ENCODE assay signal across 7 mouse cellular contexts in the genomic region with DNA sequence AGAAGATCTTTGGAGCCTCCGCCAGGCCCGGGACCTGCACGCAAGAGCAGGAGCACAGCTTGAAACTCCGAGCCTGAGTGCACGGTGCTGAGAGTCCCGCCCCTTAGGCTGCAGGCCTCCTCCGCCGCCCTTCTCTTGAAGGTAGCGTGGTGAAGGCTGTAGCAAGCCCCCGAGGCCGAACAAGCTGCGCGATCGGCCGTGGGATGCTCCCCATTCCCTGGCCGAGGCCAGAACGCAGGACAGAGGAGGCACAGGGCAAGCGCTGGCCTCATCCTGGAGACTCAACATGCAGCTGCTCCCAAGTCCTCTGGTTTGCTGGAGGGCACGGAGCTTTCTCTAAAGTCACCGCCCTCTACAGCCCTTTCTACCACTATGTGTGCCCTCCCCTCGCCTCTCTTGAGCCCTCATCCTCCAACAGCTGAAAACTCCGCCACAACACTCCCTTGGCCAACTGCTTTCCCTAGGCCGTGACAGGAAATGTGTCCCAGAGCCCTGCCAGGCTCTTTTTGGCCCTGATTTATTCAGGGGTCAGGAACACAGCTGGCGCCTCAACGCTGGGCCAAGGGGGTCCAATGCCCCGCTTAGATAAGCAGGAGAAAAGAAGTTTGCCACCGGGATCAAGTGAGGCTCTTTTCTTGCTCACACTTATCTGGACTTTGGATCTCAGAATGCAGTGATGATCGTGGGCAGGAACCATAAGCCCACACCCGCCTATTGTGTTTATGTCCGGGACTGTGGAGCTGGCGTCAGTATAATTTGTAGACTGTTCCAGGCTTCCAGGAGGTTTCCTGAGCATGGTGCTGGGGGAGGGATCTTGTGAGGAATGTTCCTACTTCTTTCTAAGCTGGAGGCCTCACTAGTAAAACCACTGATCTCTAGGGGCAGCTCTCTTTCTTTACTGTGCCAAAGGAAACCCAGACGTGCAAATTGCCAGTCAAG. TPM values are rescaled to one million over a fixed set of nuclear protein-coding genes. Genes with fewer than 3 reads are reported as not detected.
A peak's percentile ranks its signal among the peaks of the same experiment; 100 is the strongest.
DNase-seq lines count a peak whose midpoint lies in the region; ATAC-seq lines count a peak whose summit lies in the region.

Clec14a (minus strand) TSS at position 728 of the 939 bp plus-strand sequence.

- peak within 1 kb of the TSS; percentile 74 for H3K4me2 ChIP-seq in hindbrain, embryonic 12.5 days (replicated peaks)
- peak within 1 kb of the TSS; percentile 76 for H3K4me2 ChIP-seq in limb, embryonic 13.5 days (replicated peaks)
- H3K4me2 ChIP-seq in midbrain, embryonic 13.5 days (replicated peaks): peak within 1 kb of the TSS; percentile 77

- no peaks in the 10 kb centered on the region for H3K9me3 ChIP-seq in hindbrain, embryonic 12.5 days (replicated peaks)
- no peaks in the 10 kb centered on the region for H3K9me3 ChIP-seq in limb, embryonic 13.5 days
- no peaks in the 10 kb centered on the region for H3K9me3 ChIP-seq in midbrain, embryonic 13.5 days

- peak within 1 kb of the TSS; percentile 38 for H3K4me3 ChIP-seq in hindbrain, embryonic 12.5 days
- H3K4me3 ChIP-seq in limb, embryonic 13.5 days: peak within 1 kb of the TSS; percentile 49
- peak within 1 kb of the TSS; percentile 44 for H3K4me3 ChIP-seq in midbrain, embryonic 13.5 days (replicated peaks)

- H3K27ac ChIP-seq in hindbrain, embryonic 12.5 days: peak within 1 kb of the TSS; percentile 23; the same call in 1 of the 2 replicates
- H3K27ac ChIP-seq in limb, embryonic 13.5 days: peak within 1 kb of the TSS; percentile 97
- no peak within 1 kb of the TSS for H3K27ac ChIP-seq in midbrain, embryonic 13.5 days

- 8% methylated on average over 32 of the region's 32 CpGs for WGBS in hindbrain, embryonic 12.5 days
- WGBS in limb, embryonic 13.5 days: 2% methylated on average over 32 of the region's 32 CpGs
- WGBS in midbrain, embryonic 13.5 days: 6% methylated on average over 32 of the region's 32 CpGs

- peak; percentile 26 for DNase-seq in WW6 (ENCODE audit: low read depth, low spot score)
- DNase-seq in adrenal gland, postnatal 36 days: peak; percentile 30 to 45
- peak; percentile 15 for DNase-seq in gastrocnemius, adult 18-20 months (ENCODE audit: low spot score)
- DNase-seq in testis, postnatal 14 days (ENCODE audit: low spot score): peak; percentile 7

- H3K4me1 ChIP-seq in hindbrain, embryonic 12.5 days: peaks cover 11% of the 10 kb centered on the region
- peaks cover 34% of the 10 kb centered on the region for H3K4me1 ChIP-seq in limb, embryonic 13.5 days
- H3K4me1 ChIP-seq in midbrain, embryonic 13.5 days (replicated peaks): peaks cover 16% of the 10 kb centered on the region

- H3K36me3 ChIP-seq in hindbrain, embryonic 12.5 days: no peaks in the 10 kb centered on the region
- no peaks in the 10 kb centered on the region for H3K36me3 ChIP-seq in limb, embryonic 13.5 days
- no peaks in the 10 kb centered on the region for H3K36me3 ChIP-seq in midbrain, embryonic 13.5 days

- 0 out of 2 replicates have a peak, but pooled peaks cover 8% of the 10 kb centered on the region for H3K27me3 ChIP-seq in hindbrain, embryonic 12.5 days
- no peaks in the 10 kb centered on the region for H3K27me3 ChIP-seq in limb, embryonic 13.5 days
- peaks cover 11% of the 10 kb centered on the region for H3K27me3 ChIP-seq in midbrain, embryonic 13.5 days

- H3K9ac ChIP-seq in hindbrain, embryonic 12.5 days: peak within 1 kb of the TSS; percentile 55
- H3K9ac ChIP-seq in limb, embryonic 13.5 days: peak within 1 kb of the TSS; percentile 75
- H3K9ac ChIP-seq in midbrain, embryonic 13.5 days (replicated peaks): peak within 1 kb of the TSS; percentile 66

- ATAC-seq in hindbrain, embryonic 12.5 days (ENCODE audit: low FRiP score): peak; percentile 86
- peak; percentile 88 for ATAC-seq in limb, embryonic 13.5 days (ENCODE audit: low FRiP score, low read depth)
- peak; percentile 91 for ATAC-seq in midbrain, embryonic 13.5 days

RNA-seq across cellular contexts. Expression of gene Clec14a, which starts in this region (rescaled TPM):
- 1 to 10 TPM; 8.7 to 8.8 TPM for total RNA-seq in adrenal gland, postnatal 36 days (2021)
- total RNA-seq in gastrocnemius, adult 18-20 months (2021): 1 to 10 TPM; 2.2 to 3.4 TPM
- 7.9 and 8.4 TPM in 2 replicates for polyA plus RNA-seq in hindbrain, embryonic 12.5 days (2016; fragmentation: Nextera tagmentation; extraction: Ambion mirVana)
- polyA plus RNA-seq in limb, embryonic 13.5 days (2015; fragmentation: Nextera tagmentation; extraction: Ambion mirVana): 15.0 and 15.4 TPM in 2 replicates
- polyA plus RNA-seq in midbrain, embryonic 13.5 days (2015; fragmentation: Nextera tagmentation; extraction: Ambion mirVana): 3.6 and 4.2 TPM in 2 replicates
